Mouse (Mus musculus) mammary gland, adult 2 months (tissue): Measurements from ENCODE around the gene Aagab. TPM values are rescaled to one million over a fixed set of nuclear protein-coding genes. Genes with fewer than 3 reads are reported as not detected.

Experiments used
- polyA plus RNA-seq: library from polyadenylated mRNA; depleted of rRNA; stranded (reverse); fragments of >200 nt; gene quantifications from 2 replicates; pipeline ENCODE4 v1.2.3, GENCODE M21; 2012; ENCODE audit warnings: low replicate concordance; rRNA removed

Gene Aagab
- polyA plus RNA-seq: 14.2 and 18.1 TPM in 2 replicates

DNA sequence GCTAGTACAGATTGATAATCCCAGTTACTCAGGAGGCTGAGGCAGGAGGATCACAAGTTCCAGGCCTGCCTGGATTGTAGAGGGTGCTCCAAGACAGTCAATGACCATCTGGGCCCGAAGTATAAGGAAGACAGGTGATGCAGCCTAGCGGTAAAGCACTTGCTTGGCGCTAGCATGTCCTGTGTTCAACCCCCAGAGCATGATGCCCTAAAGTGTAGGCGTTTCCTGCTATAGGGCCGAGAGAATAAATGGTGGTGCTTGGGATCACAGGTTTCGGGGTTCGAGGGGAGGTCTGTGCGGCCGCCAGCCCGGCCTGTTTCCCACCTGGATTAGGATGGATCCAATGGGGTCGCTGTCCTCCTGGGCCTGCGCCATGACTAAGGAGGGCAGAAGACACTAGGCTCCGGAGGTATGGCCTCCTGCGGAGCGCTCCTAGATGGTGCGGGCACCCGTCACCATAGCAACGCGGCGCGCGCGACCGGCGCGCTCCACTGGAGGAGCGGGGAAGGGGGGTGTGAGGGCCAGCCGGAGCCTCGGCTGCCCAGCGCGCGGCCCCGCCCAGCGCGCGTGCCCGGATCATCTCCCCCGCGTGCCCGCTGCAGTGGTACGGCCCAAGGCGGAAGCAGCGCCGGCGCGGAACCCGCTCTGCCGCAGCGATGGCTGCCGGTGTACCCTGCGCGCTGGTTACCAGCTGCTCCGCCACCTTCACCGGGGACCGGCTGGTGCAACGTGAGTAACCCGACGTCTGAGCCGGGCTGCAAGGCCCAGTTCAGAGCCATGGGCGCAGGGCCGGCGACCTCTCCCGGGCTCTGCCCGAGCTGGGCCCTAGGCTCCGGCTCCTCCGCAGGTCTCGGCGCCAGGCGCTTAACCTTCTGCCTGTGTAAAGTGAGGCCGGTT lies at the start of gene Aagab, which contains the start of gene Iqch:
Gene Aagab (plus strand): TSS at position 618 of the 897 bp plus-strand sequence.
Gene Iqch (minus strand): TSS at position 451 of the 897 bp plus-strand sequence.

Other genes with a start within 250 kb of the Aagab start
- 40.5 and 68.0 TPM in 2 replicates for gene Map2k5, start 224.8 kb upstream of the Aagab start, polyA plus RNA-seq
- 55.0 and 122 TPM in 2 replicates for gene 2300009A05Rik, start 203.4 kb upstream of the Aagab start, polyA plus RNA-seq
- not detected in 2 replicates for gene Iqch, start 167 bp upstream of the Aagab start, polyA plus RNA-seq
- 37.0 and 44.2 TPM in 2 replicates for gene Smad3, start 155.3 kb downstream of the Aagab start, polyA plus RNA-seq